ENCODE assay signal across 18 mouse cellular contexts in genomic region chr12:109388791-109389190, GRCm38 (mm10).
DNase-seq lines count a peak whose midpoint lies in the region; ATAC-seq and TF ChIP-seq lines count a peak whose summit lies in the region.
"Had no signal": no experiment of that assay in that cellular context is flagged by ENCODE, and none has a peak within 500 bp of the region (broad histone marks: within the 10 kb centered on the region; RNA-seq: fewer than 3 reads in every experiment).

No protein-coding gene starts in this region.

- WGBS in kidney, postnatal 0 days: 23% methylated on average over 7 of the region's 7 CpGs
- WGBS in neural tube, embryonic 11.5 days: 39% methylated on average over 7 of the region's 7 CpGs

- no peak for DNase-seq in kidney, postnatal 0 days (ENCODE audit: low spot score)
- DNase-seq in kidney, adult 18-20 months: no peak
- DNase-seq in ovary, adult 18-20 months (ENCODE audit: low spot score): peak; percentile 1
- DNase-seq in ovary, postnatal 14 days (ENCODE audit: low spot score): no peak
- DNase-seq in neural tube, embryonic 11.5 days (ENCODE audit: low spot score): peak; percentile 11
- DNase-seq in natural killer cell, adult 2 months (ENCODE audit: low spot score in 2 of 2): no peak
- no peak for DNase-seq in cerebellum, adult 18-20 months
- DNase-seq: adrenal gland, adult 2 months; cerebellum, adult 2 months; gastrocnemius, postnatal 36 days; kidney, postnatal 36 days; liver, embryonic 13.5 days; thymus, adult 2 months had no signal

- H3K4me2 ChIP-seq in kidney, postnatal 0 days (ENCODE audit: low read length): no peak overlapping the region
- no peak overlapping the region for H3K4me2 ChIP-seq in neural tube, embryonic 11.5 days (ENCODE audit: low read depth)
- H3K4me2 ChIP-seq: embryonic facial prominence, embryonic 15.5 days; heart, embryonic 13.5 days; liver, embryonic 13.5 days had no signal

- H3K27ac ChIP-seq in kidney, postnatal 0 days: no peak overlapping the region
- no peak overlapping the region for H3K27ac ChIP-seq in neural tube, embryonic 11.5 days (ENCODE audit: low read depth, low read length)
- H3K27ac ChIP-seq: embryonic facial prominence, embryonic 15.5 days; heart, embryonic 13.5 days; liver, embryonic 13.5 days had no signal

- H3K4me3 ChIP-seq in kidney, postnatal 0 days (replicated peaks; ENCODE audit: low read depth, low read length): no peak overlapping the region
- no peak overlapping the region for H3K4me3 ChIP-seq in neural tube, embryonic 11.5 days (ENCODE audit: low read depth, low read length)
- H3K4me3 ChIP-seq: embryonic facial prominence, embryonic 15.5 days; heart, embryonic 13.5 days; liver, embryonic 13.5 days; megakaryocyte, embryonic 14.5 days had no signal

- 0 out of 2 replicates have a peak overlapping the region, but pooled peaks have one; percentile 3 for H3K9ac ChIP-seq in kidney, postnatal 0 days (ENCODE audit: low read depth, low read length)
- no peak overlapping the region for H3K9ac ChIP-seq in neural tube, embryonic 11.5 days (ENCODE audit: low read length)
- H3K9ac ChIP-seq: embryonic facial prominence, embryonic 15.5 days; heart, embryonic 13.5 days; liver, embryonic 13.5 days had no signal

- no peaks in the 10 kb centered on the region for H3K9me3 ChIP-seq in kidney, postnatal 0 days (replicated peaks; ENCODE audit: low read length)
- no peaks in the 10 kb centered on the region for H3K9me3 ChIP-seq in neural tube, embryonic 11.5 days (ENCODE audit: control insufficient read depth, low read length)
- H3K9me3 ChIP-seq: embryonic facial prominence, embryonic 15.5 days; heart, embryonic 13.5 days; liver, embryonic 13.5 days; megakaryocyte, embryonic 14.5 days had no signal

- no peaks in the 10 kb centered on the region for H3K36me3 ChIP-seq in kidney, postnatal 0 days (ENCODE audit: insufficient read depth, low read length)
- H3K36me3 ChIP-seq in neural tube, embryonic 11.5 days (ENCODE audit: control insufficient read depth, insufficient read depth, low read length): no peaks in the 10 kb centered on the region
- H3K36me3 ChIP-seq: embryonic facial prominence, embryonic 15.5 days; heart, embryonic 13.5 days; liver, embryonic 13.5 days had no signal

- TF ChIP-seq CTCF in kidney, postnatal 0 days (IDR thresholded peaks at IDR 0.05; ENCODE audit: low read depth): no peak

- ATAC-seq in kidney, postnatal 0 days (replicated peaks; ENCODE audit: low FRiP score, low read depth): no peak
- no peak for ATAC-seq in neural tube, embryonic 11.5 days (ENCODE audit: insufficient read depth, low FRiP score, low TSS enrichment)
- ATAC-seq: CD4-positive, CD25-positive, alpha-beta regulatory T cell, adult 4 months; inflammation-experienced regulatory T-cells, adult 6 months had no signal

- H3K27me3 ChIP-seq in kidney, postnatal 0 days (ENCODE audit: insufficient read depth, low read length): no peaks in the 10 kb centered on the region
- H3K27me3 ChIP-seq in neural tube, embryonic 11.5 days (ENCODE audit: control insufficient read depth, insufficient read depth, low read length): no peaks in the 10 kb centered on the region

- no peaks in the 10 kb centered on the region for H3K4me1 ChIP-seq in kidney, postnatal 0 days (replicated peaks; ENCODE audit: insufficient read depth, low read length)
- peaks cover 3% of the 10 kb centered on the region; the same call in 1 of the 2 replicates for H3K4me1 ChIP-seq in neural tube, embryonic 11.5 days (ENCODE audit: control insufficient read depth, insufficient read depth, low read length)
- H3K4me1 ChIP-seq: liver, embryonic 13.5 days had no signal

Comparison
In these comparisons a context has a peak if more than half of its experiments do, and no peak if none do; other contexts are left out.
1. DNase-seq: peak in ovary, adult 18-20 months (single experiment) and neural tube, embryonic 11.5 days (single experiment); none in kidney, postnatal 0 days (single experiment), kidney, adult 18-20 months (single experiment), ovary, postnatal 14 days (single experiment), natural killer cell, adult 2 months (0 of 2) and cerebellum, adult 18-20 months (0 of 2).